In genomic region chr3:146009859-146010645, GRCm38 (mm10) we compare ENCODE assay signal across 9 mouse cellular contexts. TPM values are rescaled to one million over a fixed set of nuclear protein-coding genes. Genes with fewer than 3 reads are reported as not detected.
DNase-seq lines count a peak whose midpoint lies in the region; ATAC-seq lines count a peak whose summit lies in the region.
"Had no signal": no experiment of that assay in that cellular context is flagged by ENCODE, and none has a peak within 500 bp of the region (broad histone marks: within the 10 kb centered on the region; RNA-seq: fewer than 3 reads in every experiment).

No protein-coding gene starts in this region.

- 76% methylated on average over 19 of the region's 20 CpGs for WGBS in liver, embryonic 11.5 days
- WGBS in liver, embryonic 12.5 days (ENCODE audit: insufficient replicate concordance) = 75% methylated on average over 19 of the region's 20 CpGs
- WGBS in heart, embryonic 13.5 days = 55% methylated on average over 19 of the region's 20 CpGs
- 81% methylated on average over 19 of the region's 20 CpGs for WGBS in midbrain, embryonic 10.5 days

- H3K4me3 ChIP-seq in liver, embryonic 11.5 days (ENCODE audit: low read depth, low read length) = no peak overlapping the region
- H3K4me3 ChIP-seq in liver, embryonic 12.5 days = no peak overlapping the region
- no peak overlapping the region for H3K4me3 ChIP-seq in heart, embryonic 13.5 days
- no peak overlapping the region for H3K4me3 ChIP-seq in midbrain, embryonic 10.5 days
- H3K4me3 ChIP-seq: forebrain, embryonic 15.5 days had no signal

- 0 out of 2 replicates have a peak, but pooled peaks cover 2% of the 10 kb centered on the region for H3K4me1 ChIP-seq in liver, embryonic 11.5 days (replicated peaks; ENCODE audit: control insufficient read depth, insufficient read depth, low read length)
- H3K4me1 ChIP-seq in liver, embryonic 12.5 days = no peaks in the 10 kb centered on the region
- H3K4me1 ChIP-seq in heart, embryonic 13.5 days = peaks cover 26% of the 10 kb centered on the region
- peaks cover 12% of the 10 kb centered on the region for H3K4me1 ChIP-seq in midbrain, embryonic 10.5 days
- H3K4me1 ChIP-seq: forebrain, embryonic 15.5 days had no signal

- H3K4me2 ChIP-seq in liver, embryonic 11.5 days = no peak overlapping the region
- no peak overlapping the region for H3K4me2 ChIP-seq in liver, embryonic 12.5 days
- no peak overlapping the region for H3K4me2 ChIP-seq in heart, embryonic 13.5 days
- H3K4me2 ChIP-seq: forebrain, embryonic 15.5 days had no signal

- H3K36me3 ChIP-seq in liver, embryonic 11.5 days (ENCODE audit: control insufficient read depth, insufficient read depth, low read length) = peaks cover 11% of the 10 kb centered on the region; the same call in 1 of the 2 replicates
- H3K36me3 ChIP-seq in liver, embryonic 12.5 days = peaks cover 34% of the 10 kb centered on the region
- peaks cover 77% of the 10 kb centered on the region for H3K36me3 ChIP-seq in heart, embryonic 13.5 days
- H3K36me3 ChIP-seq in midbrain, embryonic 10.5 days = peaks cover 39% of the 10 kb centered on the region

- ATAC-seq in liver, embryonic 11.5 days (replicated peaks; ENCODE audit: low FRiP score) = no peak
- ATAC-seq in liver, embryonic 12.5 days = no peak
- ATAC-seq in heart, embryonic 13.5 days (ENCODE audit: extremely low read depth, insufficient number of reproducible peaks, low FRiP score, low TSS enrichment) = no peak
- ATAC-seq: forebrain, embryonic 15.5 days had no signal

- no peaks in the 10 kb centered on the region for H3K9me3 ChIP-seq in liver, embryonic 11.5 days (ENCODE audit: control insufficient read depth, low read length)
- 0 out of 2 replicates have a peak, but pooled peaks cover 4% of the 10 kb centered on the region for H3K9me3 ChIP-seq in liver, embryonic 12.5 days (replicated peaks)
- H3K9me3 ChIP-seq in heart, embryonic 13.5 days = no peaks in the 10 kb centered on the region
- no peaks in the 10 kb centered on the region for H3K9me3 ChIP-seq in midbrain, embryonic 10.5 days (replicated peaks)
- H3K9me3 ChIP-seq: forebrain, embryonic 15.5 days had no signal

- DNase-seq in liver, embryonic 11.5 days (ENCODE audit: low spot score) = peak; percentile 17
- peak; percentile 8 for DNase-seq in brain, adult 2 months (ENCODE audit: low read depth, low spot score)
- peak; percentile 16 for DNase-seq in retina, embryonic 14.5 days (ENCODE audit: low spot score)
- DNase-seq in thymus, postnatal 4 days = no peak
- DNase-seq in midbrain, embryonic 10.5 days (ENCODE audit: low spot score) = no peak
- no peak for DNase-seq in spleen, adult 18-20 months

- H3K9ac ChIP-seq in liver, embryonic 11.5 days (ENCODE audit: low read depth, low read length) = no peak overlapping the region
- no peak overlapping the region for H3K9ac ChIP-seq in liver, embryonic 12.5 days
- 0 out of 2 replicates have a peak overlapping the region, but pooled peaks have one; percentile 3 for H3K9ac ChIP-seq in heart, embryonic 13.5 days
- H3K9ac ChIP-seq: forebrain, embryonic 15.5 days had no signal

- H3K27ac ChIP-seq in liver, embryonic 11.5 days (ENCODE audit: low read depth, low read length) = no peak overlapping the region
- no peak overlapping the region for H3K27ac ChIP-seq in liver, embryonic 12.5 days
- peak overlapping the region; percentile 81 for H3K27ac ChIP-seq in heart, embryonic 13.5 days (replicated peaks)
- no peak overlapping the region for H3K27ac ChIP-seq in midbrain, embryonic 10.5 days (replicated peaks)
- H3K27ac ChIP-seq: forebrain, embryonic 15.5 days had no signal

- H3K27me3 ChIP-seq in liver, embryonic 11.5 days (replicated peaks; ENCODE audit: control insufficient read depth, insufficient read depth, low read length) = no peaks in the 10 kb centered on the region
- no peaks in the 10 kb centered on the region for H3K27me3 ChIP-seq in liver, embryonic 12.5 days (replicated peaks)
- H3K27me3 ChIP-seq in heart, embryonic 13.5 days (replicated peaks) = no peaks in the 10 kb centered on the region
- H3K27me3 ChIP-seq in midbrain, embryonic 10.5 days (ENCODE audit: low read depth, poor library complexity, severe bottlenecking) = no peaks in the 10 kb centered on the region
- H3K27me3 ChIP-seq: forebrain, embryonic 15.5 days had no signal

RNA-seq across cellular contexts. Expression of gene Syde2, which starts 22.4 kb away (rescaled TPM):
- polyA plus RNA-seq in liver, embryonic 11.5 days (2014; fragmentation: Nextera tagmentation; extraction: Ambion mirVana) = 1.7 and 2.1 TPM in 2 replicates
- 1.3 and 1.4 TPM in 2 replicates for polyA plus RNA-seq in liver, embryonic 12.5 days (2016; fragmentation: Nextera tagmentation; extraction: Ambion mirVana)
- polyA plus RNA-seq in heart, embryonic 13.5 days (2015; fragmentation: Nextera tagmentation; extraction: Ambion mirVana) = 4.8 and 5.4 TPM in 2 replicates
- 0.53 and 0.95 TPM in 2 replicates for polyA plus RNA-seq in midbrain, embryonic 10.5 days (2016; fragmentation: Nextera tagmentation; extraction: Ambion mirVana)

Comparison
In these comparisons a context has a peak if more than half of its experiments do, and no peak if none do; other contexts are left out.
1. DNase-seq: peak in liver, embryonic 11.5 days (single experiment), brain, adult 2 months (single experiment) and retina, embryonic 14.5 days (single experiment); none in thymus, postnatal 4 days (single experiment), midbrain, embryonic 10.5 days (single experiment) and spleen, adult 18-20 months (0 of 2).